Mouse (Mus musculus): ENCODE data around the gene Gm20604. TPM values are rescaled to one million over a fixed set of nuclear protein-coding genes. Genes with fewer than 3 reads are reported as not detected.

Gene Gm20604
- polyA plus RNA-seq, 1 experiment from 2014 or later = 31.8 TPM

DNA sequence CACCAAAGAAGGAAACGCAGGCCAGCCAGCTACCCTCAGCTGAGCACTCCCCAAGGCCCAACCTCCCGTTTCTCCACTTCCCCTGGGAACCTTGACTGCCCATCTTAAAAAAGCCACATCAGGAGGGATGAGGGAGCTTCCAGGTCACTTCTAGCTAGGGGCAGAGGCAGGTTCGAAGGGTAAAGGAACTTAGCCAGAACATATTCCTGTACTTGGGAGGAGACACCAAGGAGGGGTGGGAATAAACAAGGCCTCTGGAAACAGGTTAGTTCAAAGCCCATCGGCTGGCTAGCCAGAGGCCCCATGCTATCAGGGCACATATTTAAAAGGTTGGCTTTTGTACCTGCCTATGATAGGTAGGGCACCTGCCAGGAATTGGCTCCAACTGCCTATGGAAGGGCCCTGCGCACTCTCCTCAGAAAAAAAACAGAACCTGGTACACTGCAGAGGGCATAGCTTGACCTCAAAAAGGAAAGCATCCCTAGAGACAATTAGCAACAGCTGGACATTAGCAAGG lies 56.7 kb downstream of the Gm20604 start:
- H3K27ac ChIP-seq (ENCODE audit: low read depth, low read length) = no peak overlapping the region

DNA sequence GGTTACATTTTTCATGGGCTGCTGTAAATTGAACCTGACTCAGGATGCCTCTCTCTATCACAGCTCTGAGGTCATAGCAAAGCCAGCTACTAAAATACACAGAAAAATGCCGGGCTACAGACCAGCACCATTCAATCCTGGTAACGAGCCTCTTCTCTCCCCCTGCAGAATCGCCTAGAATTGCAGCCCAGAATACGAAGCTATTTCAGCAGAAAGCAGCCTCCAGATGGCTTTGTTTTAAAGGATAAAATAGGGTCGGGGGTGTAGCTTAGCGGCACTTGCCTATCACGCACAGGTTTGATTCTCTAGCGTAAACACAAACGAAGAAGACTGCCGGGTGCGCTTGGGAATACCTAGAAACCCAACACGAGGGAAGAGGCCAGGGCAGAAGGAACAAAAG lies 58.0 kb downstream of the Gm20604 start:
- Histone ChIP-seq H3K27ac (ENCODE audit: low read depth, low read length) (no peak overlapping the region), H3K36me3 (ENCODE audit: control insufficient read depth, insufficient read depth, low read length) (no peaks in the 10 kb centered on the region), H3K9me3 (ENCODE audit: control insufficient read depth, low read length) (no peaks in the 10 kb centered on the region), H3K4me1 (replicated peaks; ENCODE audit: control insufficient read depth, insufficient read depth, low read length) (peaks cover 32% of the 10 kb centered on the region), H3K9ac (ENCODE audit: low read length) (no peak overlapping the region), H3K4me3 (ENCODE audit: low read depth, low read length) (no peak overlapping the region), H3K27me3 (ENCODE audit: control insufficient read depth, insufficient read depth, low read length) (no peaks in the 10 kb centered on the region), H3K4me2 (ENCODE audit: low read depth, low read length, severe bottlenecking) (no peak overlapping the region)
- no peak for ATAC-seq (replicated peaks; ENCODE audit: low FRiP score)
- DNase-seq (ENCODE audit: low spot score) = no peak
- WGBS = 58% methylated on average over 12 of the region's 12 CpGs

More for the DNA sequence above, 56.7 kb downstream of the Gm20604 start:
- no peaks in the 10 kb centered on the region for H3K27me3 ChIP-seq (ENCODE audit: control insufficient read depth, insufficient read depth, low read length)
- no peak overlapping the region for H3K4me3 ChIP-seq (ENCODE audit: low read depth, low read length)
- 91% methylated on average over 5 of the region's 5 CpGs for WGBS
- no peak overlapping the region for H3K9ac ChIP-seq (ENCODE audit: low read length)
- ATAC-seq (replicated peaks; ENCODE audit: low FRiP score) (no peak), DNase-seq (ENCODE audit: low spot score) (no peak)
- H3K4me2 ChIP-seq (ENCODE audit: low read depth, low read length, severe bottlenecking) = no peak overlapping the region
- H3K4me1 ChIP-seq (replicated peaks; ENCODE audit: control insufficient read depth, insufficient read depth, low read length) = peaks cover 32% of the 10 kb centered on the region
- H3K9me3 ChIP-seq (ENCODE audit: control insufficient read depth, low read length) = no peaks in the 10 kb centered on the region
- no peaks in the 10 kb centered on the region for H3K36me3 ChIP-seq (ENCODE audit: control insufficient read depth, insufficient read depth, low read length)

DNA sequence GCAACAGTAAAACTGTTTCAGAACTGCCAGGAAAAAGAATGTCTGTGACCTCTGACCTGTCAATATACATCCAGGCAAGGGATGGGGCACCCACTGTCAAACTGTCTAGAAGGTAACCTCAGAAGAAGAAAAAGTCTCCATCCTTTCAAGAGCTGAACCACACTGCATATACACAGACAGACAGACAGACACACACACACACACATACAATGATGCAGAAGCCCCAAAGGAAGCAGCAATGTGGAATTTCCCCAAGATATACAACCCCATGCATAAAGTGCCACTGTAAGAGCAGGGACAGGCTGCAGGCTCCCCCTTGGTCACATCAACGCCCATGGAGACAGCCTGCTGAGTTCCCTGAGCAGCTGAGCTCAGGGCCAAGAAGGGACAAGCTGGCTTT lies 59.3 kb downstream of the Gm20604 start:
- ATAC-seq (replicated peaks; ENCODE audit: low FRiP score) (no peak), DNase-seq (ENCODE audit: low spot score) (no peak)
- Histone ChIP-seq H3K36me3 (ENCODE audit: control insufficient read depth, insufficient read depth, low read length) (no peaks in the 10 kb centered on the region), H3K27me3 (ENCODE audit: control insufficient read depth, insufficient read depth, low read length) (no peaks in the 10 kb centered on the region), H3K9ac (ENCODE audit: low read length) (peak overlapping the region; percentile 28; the same call in 1 of the 2 replicates), H3K27ac (ENCODE audit: low read depth, low read length) (no peak overlapping the region; the same call in 1 of the 2 replicates), H3K9me3 (ENCODE audit: control insufficient read depth, low read length) (no peaks in the 10 kb centered on the region), H3K4me1 (replicated peaks; ENCODE audit: control insufficient read depth, insufficient read depth, low read length) (peaks cover 34% of the 10 kb centered on the region), H3K4me2 (ENCODE audit: low read depth, low read length, severe bottlenecking) (no peak overlapping the region), H3K4me3 (ENCODE audit: low read depth, low read length) (no peak overlapping the region)
- WGBS = 19% methylated on average over 1 of the region's 1 CpGs

DNA sequence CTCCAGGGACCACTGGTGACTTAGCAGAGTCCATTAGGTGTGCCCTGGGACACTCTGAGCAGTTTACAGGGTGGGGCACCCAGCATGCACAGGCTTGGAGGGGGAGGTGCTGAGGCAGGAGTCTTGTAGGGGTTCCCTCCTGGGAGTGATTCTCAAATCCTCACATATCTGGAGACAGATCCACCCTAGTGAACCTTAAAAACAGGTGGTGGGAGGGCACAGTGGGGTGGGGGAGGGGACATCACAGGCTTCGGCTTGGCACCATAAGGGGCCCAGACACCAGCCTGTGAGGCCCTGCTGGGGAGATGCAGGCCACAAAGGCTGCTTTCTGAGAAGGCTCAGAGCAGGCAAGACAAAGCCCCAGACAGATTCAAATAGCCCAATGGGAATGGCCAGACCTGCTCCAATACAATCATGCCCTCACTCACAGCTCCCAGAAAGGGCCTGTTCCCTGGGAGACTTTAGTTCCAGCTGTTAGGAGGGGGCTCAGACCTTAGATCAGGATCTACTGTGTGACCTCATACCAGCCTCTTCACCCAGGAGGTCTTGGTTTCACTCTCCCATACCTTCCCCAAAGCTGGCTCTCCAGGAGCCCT lies 60.3 kb downstream of the Gm20604 start:
- no peak overlapping the region for H3K4me3 ChIP-seq (ENCODE audit: low read depth, low read length)
- peaks cover 32% of the 10 kb centered on the region for H3K4me1 ChIP-seq (replicated peaks; ENCODE audit: control insufficient read depth, insufficient read depth, low read length)
- ATAC-seq (replicated peaks; ENCODE audit: low FRiP score) = peak; percentile 81
- H3K27me3 ChIP-seq (ENCODE audit: control insufficient read depth, insufficient read depth, low read length) = no peaks in the 10 kb centered on the region
- no peaks in the 10 kb centered on the region for H3K9me3 ChIP-seq (ENCODE audit: control insufficient read depth, low read length)
- H3K36me3 ChIP-seq (ENCODE audit: control insufficient read depth, insufficient read depth, low read length) = no peaks in the 10 kb centered on the region
- DNase-seq (ENCODE audit: low spot score) = peak; percentile 73
- no peak overlapping the region for H3K4me2 ChIP-seq (ENCODE audit: low read depth, low read length, severe bottlenecking)
- H3K27ac ChIP-seq (ENCODE audit: low read depth, low read length) = peak overlapping the region; percentile 77
- 5% methylated on average over 1 of the region's 1 CpGs for WGBS
- H3K9ac ChIP-seq (ENCODE audit: low read length) = peak overlapping the region; percentile 37

DNA sequence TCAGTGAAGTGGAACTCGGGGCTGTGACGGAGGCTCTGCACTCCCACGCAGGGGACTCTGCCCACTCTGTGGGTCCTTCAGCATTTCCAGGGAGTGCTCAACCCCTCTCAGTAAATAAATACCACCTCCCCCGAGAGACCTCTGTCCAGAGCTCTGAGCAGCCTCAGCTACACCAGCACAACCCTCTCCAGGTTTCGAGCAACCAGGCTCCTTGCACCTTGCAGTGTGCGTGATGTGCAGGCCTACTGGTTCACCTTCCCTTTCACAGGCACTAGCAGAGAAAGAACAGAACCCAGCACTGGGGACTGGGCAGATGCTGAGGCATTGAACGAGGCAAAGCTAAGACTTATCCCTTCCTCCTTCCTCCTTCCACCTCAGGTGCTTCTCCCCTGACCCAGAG lies 61.1 kb downstream of the Gm20604 start:
- H3K4me3 ChIP-seq (ENCODE audit: low read depth, low read length) = no peak overlapping the region
- no peaks in the 10 kb centered on the region for H3K9me3 ChIP-seq (ENCODE audit: control insufficient read depth, low read length)
- DNase-seq (ENCODE audit: low spot score) (no peak), ATAC-seq (replicated peaks; ENCODE audit: low FRiP score) (no peak)
- H3K27me3 ChIP-seq (ENCODE audit: control insufficient read depth, insufficient read depth, low read length) = no peaks in the 10 kb centered on the region
- 76% methylated on average over 7 of the region's 7 CpGs for WGBS
- no peak overlapping the region for H3K27ac ChIP-seq (ENCODE audit: low read depth, low read length)
- H3K9ac ChIP-seq (ENCODE audit: low read length) = peak overlapping the region; percentile 37; the same call in 1 of the 2 replicates
- H3K4me1 ChIP-seq (replicated peaks; ENCODE audit: control insufficient read depth, insufficient read depth, low read length) = peaks cover 28% of the 10 kb centered on the region
- H3K4me2 ChIP-seq (ENCODE audit: low read depth, low read length, severe bottlenecking) = no peak overlapping the region
- H3K36me3 ChIP-seq (ENCODE audit: control insufficient read depth, insufficient read depth, low read length) = no peaks in the 10 kb centered on the region

DNA sequence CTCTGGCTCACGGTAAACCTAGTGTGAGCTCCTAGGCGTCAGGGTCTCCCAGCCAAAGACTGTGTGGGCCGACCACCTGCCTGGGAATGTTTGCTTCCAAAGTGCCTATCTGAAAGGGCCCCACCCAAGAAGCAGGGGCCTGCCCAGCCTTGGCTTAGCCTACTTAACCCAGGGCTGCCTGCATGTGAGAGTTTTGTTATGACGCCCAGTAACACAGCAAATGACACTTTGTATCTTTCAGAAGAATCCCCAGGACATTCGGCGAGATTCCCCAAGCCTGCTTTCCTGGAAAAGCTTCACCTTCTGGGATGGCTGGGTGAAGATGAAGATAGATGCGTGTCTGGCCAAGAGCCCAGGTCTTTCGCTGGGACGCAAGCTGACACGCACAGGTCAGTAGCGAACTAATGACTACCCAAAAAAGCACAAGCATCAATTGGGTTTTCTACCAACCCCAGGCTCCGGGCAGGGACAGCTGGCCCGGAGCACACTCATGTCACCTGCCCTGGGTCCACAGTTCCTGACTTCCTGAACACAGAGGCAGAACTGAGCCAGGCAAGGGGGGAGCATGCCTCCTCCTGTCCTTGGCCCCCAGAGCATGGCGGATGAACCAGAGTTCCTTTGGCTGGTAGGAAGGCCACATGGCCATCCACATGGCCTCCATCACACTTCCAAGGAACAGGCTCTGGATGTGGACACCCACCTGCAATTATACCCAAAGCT lies 61.7 kb downstream of the Gm20604 start:
- H3K27me3 ChIP-seq (ENCODE audit: control insufficient read depth, insufficient read depth, low read length) = no peaks in the 10 kb centered on the region
- H3K9me3 ChIP-seq (ENCODE audit: control insufficient read depth, low read length) = no peaks in the 10 kb centered on the region
- H3K4me1 ChIP-seq (replicated peaks; ENCODE audit: control insufficient read depth, insufficient read depth, low read length) = peaks cover 23% of the 10 kb centered on the region
- no peaks in the 10 kb centered on the region for H3K36me3 ChIP-seq (ENCODE audit: control insufficient read depth, insufficient read depth, low read length)
- no peak overlapping the region for H3K4me3 ChIP-seq (ENCODE audit: low read depth, low read length)
- H3K4me2 ChIP-seq (ENCODE audit: low read depth, low read length, severe bottlenecking) = no peak overlapping the region
- DNase-seq (ENCODE audit: low spot score) (no peak), ATAC-seq (replicated peaks; ENCODE audit: low FRiP score) (no peak)
- no peak overlapping the region for H3K27ac ChIP-seq (ENCODE audit: low read depth, low read length)
- WGBS = 92% methylated on average over 14 of the region's 14 CpGs
- no peak overlapping the region for H3K9ac ChIP-seq (ENCODE audit: low read length)

GRCm38 (mm10) chr12:102695369-102696239 lies 62.9 kb downstream of the Gm20604 start:
- Histone ChIP-seq H3K27me3 (ENCODE audit: control insufficient read depth, insufficient read depth, low read length) (no peaks in the 10 kb centered on the region), H3K27ac (ENCODE audit: low read depth, low read length) (no peak overlapping the region), H3K4me2 (ENCODE audit: low read depth, low read length, severe bottlenecking) (no peak overlapping the region), H3K9ac (ENCODE audit: low read length) (no peak overlapping the region), H3K4me3 (ENCODE audit: low read depth, low read length) (no peak overlapping the region), H3K36me3 (ENCODE audit: control insufficient read depth, insufficient read depth, low read length) (no peaks in the 10 kb centered on the region), H3K9me3 (ENCODE audit: control insufficient read depth, low read length) (no peaks in the 10 kb centered on the region), H3K4me1 (replicated peaks; ENCODE audit: control insufficient read depth, insufficient read depth, low read length) (peaks cover 23% of the 10 kb centered on the region)
- 63% methylated on average over 18 of the region's 18 CpGs for WGBS
- DNase-seq (ENCODE audit: low spot score) (no peak), ATAC-seq (replicated peaks; ENCODE audit: low FRiP score) (no peak)

- peaks cover 2% of the 10 kb centered on the region; the same call in 1 of the 2 replicates for H3K4me1 ChIP-seq (replicated peaks; ENCODE audit: control insufficient read depth, insufficient read depth, low read length)
- H3K4me2 ChIP-seq (ENCODE audit: low read depth, low read length, severe bottlenecking) = no peak overlapping the region
- H3K4me3 ChIP-seq (ENCODE audit: low read depth, low read length) = no peak overlapping the region
- no peaks in the 10 kb centered on the region for H3K27me3 ChIP-seq (ENCODE audit: control insufficient read depth, insufficient read depth, low read length)
- no peak overlapping the region for H3K27ac ChIP-seq (ENCODE audit: low read depth, low read length)
- no peak overlapping the region for H3K9ac ChIP-seq (ENCODE audit: low read length)
- ATAC-seq (replicated peaks; ENCODE audit: low FRiP score) (no peak), DNase-seq (ENCODE audit: low spot score) (no peak)
- no peaks in the 10 kb centered on the region for H3K36me3 ChIP-seq (ENCODE audit: control insufficient read depth, insufficient read depth, low read length)
- 86% methylated on average over 5 of the region's 7 CpGs for WGBS
- H3K9me3 ChIP-seq (ENCODE audit: control insufficient read depth, low read length) = no peaks in the 10 kb centered on the region
Observed at GRCm38 (mm10) chr12:102691761-102692160, 66.7 kb downstream of the Gm20604 start.
